Mouse (Mus musculus) limb, embryonic 15.5 days (tissue): ENCODE measurements at regions not wholly inside any gene's neighbourhood (a gene's known extent, or its start where the extent isn't known, plus 50 kb on each side); places are given as distances from the start of the nearest gene placed in this dataset.
"Not testable (repeated sequence)": the region's sequence is repeated elsewhere in the genome, so short reads cannot be mapped to it uniquely, and the experiment has no call there.

Experiments
- ATAC-seq: fragments of 200-750 bp; cut with Nextera tagmentation; 2 replicates; pipeline ENCODE4 v1.8.0; 2017; ENCODE audit warnings: low read depth, moderate TSS enrichment; ENCODE audit not compliant: insufficient number of reproducible peaks, low FRiP score, low TSS enrichment
- H3K27ac ChIP-seq: fragments of 300-500 bp; sonication (generic); 2 replicates; pipeline ENCODE4 v1.5.1; 2015; ENCODE audit warnings: moderate library complexity, mild to moderate bottlenecking, inconsistent platforms
- H3K27me3 ChIP-seq: fragments of 300-500 bp; sonication (generic); 2 replicates; pipeline ENCODE4 v1.6.1; 2015; ENCODE audit warnings: inconsistent platforms
- H3K36me3 ChIP-seq: fragments of 300-500 bp; sonication (generic); 2 replicates; pipeline ENCODE4 v1.6.1; 2015; ENCODE audit warnings: inconsistent platforms
- H3K4me1 ChIP-seq: fragments of 300-500 bp; sonication (generic); 2 replicates; pipeline ENCODE4 v1.6.1; 2015; ENCODE audit warnings: inconsistent platforms
- H3K4me2 ChIP-seq: fragments of 300-500 bp; sonication (generic); 2 replicates; pipeline ENCODE4 v1.6.1; 2015; ENCODE audit warnings: mild to moderate bottlenecking, inconsistent platforms
- H3K4me3 ChIP-seq: fragments of 300-500 bp; sonication (generic); 2 replicates; pipeline ENCODE4 v1.5.1; 2015; ENCODE audit warnings: mild to moderate bottlenecking, inconsistent platforms
- H3K9ac ChIP-seq: fragments of 300-500 bp; sonication (generic); 2 replicates; pipeline ENCODE4 v1.6.1; 2015; ENCODE audit warnings: inconsistent platforms
- H3K9me3 ChIP-seq: fragments of 300-500 bp; sonication (generic); 2 replicates; pipeline ENCODE4 v1.6.1; 2016; ENCODE audit warnings: inconsistent platforms
- WGBS: fragments of 180-500 bp; shearing (Covaris S2); methylation state at CpG from one replicate; pipeline ENCODE4 v1.1.7; 2015; 5-methylcytosine and 5-hydroxymethylcytosine counted together

DNA sequence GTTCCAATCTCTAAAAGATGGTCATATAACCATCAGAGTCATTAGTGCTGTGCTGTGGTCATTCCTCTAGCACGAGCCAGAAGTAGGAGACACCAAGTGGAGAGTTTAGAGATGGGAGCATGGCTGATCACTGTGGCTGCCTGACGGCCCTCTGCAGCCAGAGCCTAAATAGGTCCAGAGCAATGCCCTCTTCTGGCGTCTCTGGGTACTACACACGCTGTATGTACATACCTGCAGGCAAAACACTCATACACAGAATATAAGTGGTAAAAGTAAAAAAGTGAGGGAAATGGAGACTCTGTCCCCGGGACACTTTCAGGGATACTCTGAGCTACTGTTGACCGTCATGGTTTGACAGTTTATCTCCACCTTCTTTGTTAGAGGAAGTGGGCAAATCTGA lies 91.4 kb downstream of the Gm21738 start:
- no peak for ATAC-seq
- Histone ChIP-seq H3K9ac (no peak overlapping the region), H3K4me2 (no peak overlapping the region), H3K9me3 (no peaks in the 10 kb centered on the region), H3K4me1 (no peaks in the 10 kb centered on the region), H3K4me3 (no peak overlapping the region), H3K36me3 (no peaks in the 10 kb centered on the region), H3K27ac (no peak overlapping the region), H3K27me3 (no peaks in the 10 kb centered on the region)
- 85% methylated on average over 6 of the region's 6 CpGs for WGBS

DNA sequence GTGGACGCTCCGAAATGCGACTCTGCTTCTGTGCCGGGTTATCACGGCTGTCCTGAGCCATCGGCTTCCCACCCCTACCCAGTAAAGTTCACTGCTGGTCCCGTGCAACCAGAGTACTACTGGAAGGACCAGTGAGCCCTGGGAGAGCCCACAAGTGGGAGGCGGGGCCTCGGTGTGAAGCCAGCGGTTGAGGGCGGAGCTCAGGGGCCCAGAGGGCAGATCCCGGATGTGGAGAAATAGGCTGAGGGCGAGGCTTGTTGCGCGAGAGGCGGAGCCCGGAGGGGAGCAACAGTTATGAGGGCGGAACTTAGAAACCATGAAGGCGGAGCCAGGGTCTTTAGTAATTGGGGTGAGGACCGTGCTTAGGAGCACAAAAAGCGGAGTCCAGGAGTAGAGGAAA lies 107.1 kb downstream of the Gm21738 start:
- no peak overlapping the region for H3K9ac ChIP-seq
- no peak overlapping the region for H3K4me3 ChIP-seq
- H3K27ac ChIP-seq, result no peak overlapping the region
- H3K4me2 ChIP-seq, result no peak overlapping the region
- H3K27me3 ChIP-seq, result no peaks in the 10 kb centered on the region
- H3K36me3 ChIP-seq, result no peaks in the 10 kb centered on the region
- 0 out of 2 replicates have a peak, but pooled peaks cover 3% of the 10 kb centered on the region for H3K9me3 ChIP-seq
- 73% methylated on average over 21 of the region's 21 CpGs for WGBS
- H3K4me1 ChIP-seq, result no peaks in the 10 kb centered on the region
- no peak for ATAC-seq

- H3K36me3 ChIP-seq, H3K27ac ChIP-seq, H3K27me3 ChIP-seq, H3K4me2 ChIP-seq, H3K4me1 ChIP-seq, H3K4me3 ChIP-seq, H3K9me3 ChIP-seq, H3K9ac ChIP-seq: not testable (repeated sequence)
- peak; percentile 58; the same call in 1 of the 2 replicates for ATAC-seq
- WGBS, result 37% methylated on average over 4 of the region's 4 CpGs
These were observed 115.9 kb downstream of the Gm21738 start for GRCm38 (mm10) chr14:19302859-19303258.

- WGBS, result 83% methylated on average over 1 of the region's 1 CpGs
- Histone ChIP-seq H3K4me2 (no peak overlapping the region), H3K9ac (no peak overlapping the region), H3K36me3 (no peaks in the 10 kb centered on the region), H3K27me3 (no peaks in the 10 kb centered on the region), H3K9me3 (no peaks in the 10 kb centered on the region), H3K4me3 (no peak overlapping the region), H3K27ac (no peak overlapping the region), H3K4me1 (no peaks in the 10 kb centered on the region)
- no peak for ATAC-seq
These were observed 139.6 kb downstream of the Gm21738 start for GRCm38 (mm10) chr14:19279096-19279495.

GRCm38 (mm10) chr14:19277777-19278385 lies 140.8 kb downstream of the Gm21738 start:
- no peaks in the 10 kb centered on the region for H3K4me1 ChIP-seq
- peak; percentile 61; the same call in 1 of the 2 replicates for ATAC-seq
- no peaks in the 10 kb centered on the region for H3K36me3 ChIP-seq
- no peak overlapping the region for H3K4me2 ChIP-seq
- H3K9me3 ChIP-seq, result no peaks in the 10 kb centered on the region
- no peak overlapping the region for H3K27ac ChIP-seq
- no peaks in the 10 kb centered on the region for H3K27me3 ChIP-seq
- no peak overlapping the region for H3K4me3 ChIP-seq
- H3K9ac ChIP-seq, result no peak overlapping the region
- WGBS, result 59% methylated on average over 4 of the region's 4 CpGs
